Mouse (Mus musculus) WW6 (cell line): ENCODE data around the gene Serf1.
"Not testable (repeated sequence)": the region's sequence is repeated elsewhere in the genome, so short reads cannot be mapped to it uniquely, and the experiment has no call there.

Source experiments
- DNase-seq: peaks from one replicate; pipeline ENCODE4 v3.0.0-alpha.2; 2013; ENCODE audit warnings: low read depth, low spot score

Gene Serf1

GRCm38 (mm10) chr13:100107652-100108472, at the start of gene Serf1:
Gene Serf1 (plus strand): TSS chr13:100108012.
- DNase-seq, result no peak

DNA sequence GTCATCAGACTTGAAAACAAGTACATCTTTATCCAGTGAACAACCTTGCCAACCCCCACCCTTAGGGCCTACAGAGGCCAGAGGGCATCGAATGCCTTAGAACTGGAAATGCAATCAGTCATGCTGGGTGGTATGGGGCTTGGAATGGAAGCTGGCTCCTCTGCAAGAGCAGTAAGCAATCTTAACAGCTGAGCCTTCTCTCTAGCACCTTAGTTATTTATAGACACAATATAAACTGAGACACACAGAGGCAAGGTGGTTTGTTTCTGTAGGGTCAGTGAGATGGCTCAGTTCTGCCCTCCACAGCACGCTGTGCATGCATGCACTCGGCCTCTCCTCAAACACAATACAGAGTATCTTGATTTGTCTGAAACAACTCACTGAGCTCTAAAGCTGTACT, 43.9 kb upstream of the Serf1 start:
- no peak for DNase-seq

- DNase-seq, result no peak
Measured at GRCm38 (mm10) chr13:100067821-100068220, 40.0 kb upstream of the Serf1 start.

GRCm38 (mm10) chr13:100071473-100071872, 36.3 kb upstream of the Serf1 start:
- DNase-seq, result no peak

GRCm38 (mm10) chr13:100098808-100099207, 9.0 kb upstream of the Serf1 start:
- no peak for DNase-seq

GRCm38 (mm10) chr13:100103052-100103658, 4.7 kb upstream of the Serf1 start:
- DNase-seq, result no peak

DNA sequence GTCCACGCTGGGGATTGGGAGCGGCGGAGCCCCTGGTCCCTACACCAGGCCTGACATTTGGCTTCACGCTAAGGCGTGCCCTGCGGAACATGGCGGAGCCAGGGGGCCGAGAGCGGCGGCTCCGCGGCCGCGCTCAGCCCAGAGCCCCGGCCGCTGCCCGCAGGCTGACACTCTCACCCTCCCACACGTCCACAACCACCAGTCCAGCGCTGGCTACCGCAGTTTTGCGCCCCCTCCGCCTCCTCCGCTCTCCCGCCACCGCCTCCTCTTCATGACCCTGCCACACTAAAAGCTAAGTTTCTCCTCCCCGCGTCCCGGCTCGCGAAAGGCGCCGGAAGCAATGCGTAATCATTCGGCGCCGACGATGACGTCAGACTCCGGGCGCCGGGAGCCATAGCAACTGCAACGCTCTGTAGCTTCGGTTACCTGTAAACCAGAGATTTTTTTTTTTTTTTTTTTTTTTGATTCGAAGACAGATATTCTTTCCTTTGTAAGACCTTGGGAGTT, 4.0 kb upstream of the Serf1 start, which contains the start of gene Bdp1:
Gene Bdp1 (minus strand): TSS at position 323 of the 507 bp plus-strand sequence.
- peak; percentile 67 for DNase-seq

DNA sequence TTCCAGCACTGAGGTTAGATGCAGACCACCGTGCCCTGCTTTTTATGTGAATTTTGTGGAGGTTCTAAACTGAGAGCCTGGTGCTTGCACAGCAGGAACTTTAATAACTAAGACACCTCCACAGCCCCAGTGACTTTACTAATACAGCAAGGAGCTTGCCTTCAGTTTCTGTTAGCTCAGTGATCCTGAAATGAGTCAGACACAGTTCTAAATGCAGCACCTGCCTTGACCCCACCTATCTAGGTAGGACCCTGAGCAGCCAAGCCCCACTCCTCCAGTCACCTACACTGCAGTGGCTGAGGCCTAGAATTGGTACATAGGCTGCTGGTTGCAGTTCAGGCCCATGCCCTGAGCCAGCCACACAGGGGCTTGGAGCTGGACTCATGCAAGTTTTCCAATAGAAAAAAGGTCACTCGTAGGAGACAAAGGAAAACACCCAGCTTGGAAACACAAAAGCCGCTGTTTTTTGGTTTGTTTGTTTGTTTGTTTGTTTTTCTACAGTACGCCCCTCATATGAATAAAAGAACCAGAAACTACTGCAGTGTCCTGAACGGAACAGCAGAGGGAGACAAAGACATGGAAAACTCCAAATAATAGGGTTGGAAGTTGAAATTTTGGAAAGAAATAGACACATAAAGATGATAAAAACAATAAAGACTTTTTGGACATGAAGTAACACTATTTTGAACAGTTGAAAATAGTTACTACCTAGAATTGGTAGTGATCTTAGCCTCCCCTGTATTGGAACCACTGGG, 4.6 kb downstream of the Serf1 start:
- no peak for DNase-seq

GRCm38 (mm10) chr13:100123970-100124369, 16.2 kb downstream of the Serf1 start:
- DNase-seq, result no peak

DNA sequence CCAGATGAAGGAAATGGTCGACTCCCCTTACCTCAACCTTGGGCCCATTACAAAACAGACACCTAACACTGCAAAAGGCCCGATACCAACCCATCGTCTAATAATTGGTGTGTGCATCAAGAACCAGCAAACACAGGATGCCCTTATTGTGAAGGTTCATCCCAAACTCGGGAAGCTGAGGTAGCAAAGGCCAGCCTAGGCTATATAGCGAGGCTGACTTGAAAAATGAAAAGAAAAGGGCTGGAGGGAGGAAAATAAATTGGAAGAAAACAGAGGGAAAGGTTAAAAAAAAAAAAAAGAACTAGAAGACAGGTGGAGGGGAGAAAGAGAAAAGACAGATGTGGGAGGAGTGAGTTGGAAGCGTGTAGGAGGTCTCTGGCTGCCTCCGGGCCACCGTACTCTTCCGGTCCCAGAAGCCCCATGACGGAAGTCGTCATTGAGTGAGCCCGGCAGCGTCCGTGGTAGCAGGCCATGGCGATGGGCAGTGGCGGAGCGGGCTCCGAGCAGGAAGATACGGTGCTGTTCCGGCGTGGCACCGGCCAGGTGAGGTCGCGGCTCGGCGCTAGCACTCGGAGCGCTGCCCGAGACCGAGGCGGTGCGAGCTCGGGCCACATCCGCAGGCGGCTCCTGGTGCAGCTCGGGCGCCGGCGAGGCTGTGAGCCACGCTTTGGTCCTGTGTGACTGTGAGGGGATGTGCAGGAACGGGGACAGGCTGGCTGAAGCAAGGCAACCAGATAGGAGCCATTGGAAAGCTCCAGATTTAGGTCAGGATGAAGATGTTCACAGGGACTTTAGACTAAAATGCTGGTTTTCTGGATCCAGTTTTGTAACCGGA, 16.8 kb downstream of the Serf1 start, which contains the start of gene Smn1:
Gene Smn1 (plus strand): TSS at position 430 of the 835 bp plus-strand sequence.
- peak; percentile 73 for DNase-seq

- no peak for DNase-seq
Measured at GRCm38 (mm10) chr13:100125258-100125643, 17.4 kb downstream of the Serf1 start.

GRCm38 (mm10) chr13:100141646-100142314, 34.0 kb downstream of the Serf1 start:
- DNase-seq, result no peak

DNA sequence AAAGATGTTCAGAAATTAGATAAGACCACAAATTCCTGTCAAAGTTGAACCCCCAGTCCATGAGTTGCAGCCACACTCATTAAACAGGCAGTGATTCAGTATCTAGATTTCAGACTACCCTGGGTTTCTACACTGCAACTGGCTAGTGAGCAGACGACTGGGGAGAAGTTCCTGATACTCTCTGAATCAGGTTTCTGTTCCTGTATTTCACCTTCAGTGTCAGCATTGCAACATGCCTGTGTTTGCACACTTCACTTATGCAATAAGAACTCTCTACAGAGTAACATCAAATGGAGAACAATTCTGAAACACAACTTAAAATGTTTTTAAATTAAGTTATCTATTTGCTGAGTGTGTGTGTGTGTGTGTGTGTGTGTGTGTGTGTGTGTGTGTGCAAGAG, 44.8 kb downstream of the Serf1 start:
- no peak for DNase-seq

DNA sequence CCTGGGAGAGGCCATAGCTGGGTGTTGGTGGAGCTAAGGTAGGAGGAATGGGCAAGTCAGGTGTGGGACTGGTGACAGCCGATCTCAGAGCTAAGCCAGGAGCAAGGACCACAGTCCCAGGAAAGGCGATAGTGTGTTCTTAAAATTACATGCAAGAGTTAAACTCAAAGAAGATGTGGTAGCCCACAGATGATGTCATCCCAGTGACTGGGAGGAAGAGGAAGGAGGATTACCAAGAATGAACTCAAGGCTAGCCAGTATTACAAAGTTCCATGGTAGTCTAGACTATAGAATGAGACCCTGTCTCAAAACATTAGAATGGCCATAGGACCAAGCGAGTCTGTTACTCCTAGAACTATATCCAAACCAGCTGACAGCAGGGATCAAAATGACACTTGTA, 48.8 kb downstream of the Serf1 start:
- DNase-seq, result no peak

DNA sequence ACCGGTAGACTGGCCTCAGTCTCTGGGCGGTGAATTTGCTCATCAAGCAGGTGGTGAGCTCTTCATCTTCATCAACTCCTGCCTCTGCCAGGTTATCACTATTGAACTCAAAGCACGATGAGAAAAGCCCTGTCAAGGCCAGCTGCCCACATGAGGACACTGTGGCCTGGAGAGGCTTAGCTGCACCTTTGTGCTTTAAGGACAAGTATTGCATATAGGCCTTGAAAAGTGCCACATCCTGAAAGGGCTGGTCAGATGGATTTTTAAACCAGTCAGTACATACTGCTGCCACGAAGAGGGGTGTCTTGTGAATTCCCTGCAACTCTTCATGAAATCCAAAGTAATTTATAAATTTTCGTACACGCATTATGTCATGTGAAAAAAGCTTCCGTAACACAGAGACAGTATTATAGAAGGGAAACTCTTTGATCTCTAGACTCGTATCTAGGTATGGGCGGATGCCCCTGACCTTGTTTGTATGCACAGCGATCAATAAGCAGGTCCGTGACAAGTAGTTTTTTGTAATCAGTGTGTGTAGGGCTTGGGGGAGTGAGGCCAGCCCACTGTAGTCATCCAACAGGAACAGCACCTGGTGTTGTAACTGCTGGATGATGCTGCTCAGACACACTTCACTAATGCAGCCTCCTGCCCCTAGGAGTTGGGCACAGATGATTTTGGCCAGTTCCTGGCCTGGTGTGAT, 53.5 kb downstream of the Serf1 start:
- not testable (repeated sequence) for DNase-seq

GRCm38 (mm10) chr13:100162467-100162866, 54.7 kb downstream of the Serf1 start:
- DNase-seq, result not testable (repeated sequence)
